Mouse (Mus musculus) gastrocnemius, postnatal 14 days (tissue): ENCODE results near the gene Carmil3. TPM values are rescaled to one million over a fixed set of nuclear protein-coding genes. Genes with fewer than 3 reads are reported as not detected.

ENCODE experiments used
- DNase-seq: peaks from one replicate; pipeline ENCODE4 v3.0.0; 2021; ENCODE audit warnings: mixed read lengths
- intact Hi-C: fragments of 180-260 bp; cut with DNase I; formaldehyde crosslinking; loops from one replicate; pipeline ENCODE4 v1.15.1; 2025; ENCODE audit warnings: low total_unique reads
- total RNA-seq, 2 experiments: library from RNA; stranded (reverse); gene quantifications; 2 replicates each; pipeline ENCODE4 v1.2.3; 2021

The Carmil3 gene
- total RNA-seq, 2 experiments from 2014 or later, result 0.74 to 1.3 TPM

GRCm38 (mm10) chr14:55536116-55536745, 45.8 kb downstream of the Carmil3 start:
- intact Hi-C loops, result loop anchor here (5.0 kb wide), 1 partner anchor 39 kb away; no protein-coding TSS in a partner anchor
- DNase-seq, result peak; percentile 41

GRCm38 (mm10) chr14:55540067-55540786, 49.8 kb downstream of the Carmil3 start, which contains the start of gene Pck2:
Gene Pck2 (plus strand): TSS chr14:55540266.
- peak; percentile 90 for DNase-seq
- intact Hi-C loops, result no loop called here

- peak; percentile 86 for DNase-seq
- intact Hi-C loops, result no loop called here
Measured at GRCm38 (mm10) chr14:55540787-55541321, 50.4 kb downstream of the Carmil3 start.

- DNase-seq, result no peak
- intact Hi-C loops, result no loop called here
Measured at GRCm38 (mm10) chr14:55542268-55542667, 51.8 kb downstream of the Carmil3 start.

GRCm38 (mm10) chr14:55544334-55544733, 53.9 kb downstream of the Carmil3 start:
- DNase-seq, result no peak
- intact Hi-C loops, result no loop called here

GRCm38 (mm10) chr14:55550191-55550590, 59.7 kb downstream of the Carmil3 start:
- no peak for DNase-seq
- intact Hi-C loops, result no loop called here

- intact Hi-C loops, result no loop called here
- DNase-seq, result no peak
Measured at GRCm38 (mm10) chr14:55551347-55551746, 60.9 kb downstream of the Carmil3 start.

GRCm38 (mm10) chr14:55551794-55552193, 61.3 kb downstream of the Carmil3 start:
- intact Hi-C loops, result no loop called here

GRCm38 (mm10) chr14:55554635-55555034, 64.2 kb downstream of the Carmil3 start:
- intact Hi-C loops, result no loop called here
- DNase-seq, result no peak

More at GRCm38 (mm10) chr14:55551794-55552193, 61.3 kb downstream of the Carmil3 start:
- no peak for DNase-seq

- intact Hi-C loops, result loop anchor here (2.0 kb wide), 1 partner anchor 57 kb away; no protein-coding TSS in a partner anchor
- DNase-seq, result no peak
Measured at GRCm38 (mm10) chr14:55555788-55556187, 65.3 kb downstream of the Carmil3 start.

- DNase-seq, result peak; percentile 81
- intact Hi-C loops, result loop anchor here (2.0 kb wide), 1 partner anchor 58 kb away; no protein-coding TSS in a partner anchor
Measured at GRCm38 (mm10) chr14:55557003-55557402, 66.6 kb downstream of the Carmil3 start.

- intact Hi-C loops, result loop anchor here (2.0 kb wide), 1 partner anchor 59 kb away; no protein-coding TSS in a partner anchor
- no peak for DNase-seq
Measured at GRCm38 (mm10) chr14:55557587-55557986, 67.1 kb downstream of the Carmil3 start.

Other genes with a start within 250 kb of the Carmil3 start
- gene Dhrs4, start 11.9 kb upstream of the Carmil3 start, total RNA-seq, result 10 to 100 TPM; 30.5 to 40.5 TPM
- gene Cpne6, start 19.8 kb downstream of the Carmil3 start, total RNA-seq, result under 1 TPM in 1 of 2 experiments, not detected in 1; 0.16 TPM
- gene Nrl, start 34.3 kb downstream of the Carmil3 start, total RNA-seq, result not detected
- 10 to 100 TPM; 11.5 to 13.8 TPM for gene Pck2, start 49.6 kb downstream of the Carmil3 start, total RNA-seq
- gene Dcaf11, start 69.4 kb downstream of the Carmil3 start, total RNA-seq, result 10 to 100 TPM; 76.5 to 87.8 TPM
- gene A730061H03Rik, start 69.8 kb downstream of the Carmil3 start, total RNA-seq, result not detected
- 100 to 1,000 TPM; 415 to 455 TPM for gene Fitm1, start 85.0 kb downstream of the Carmil3 start, total RNA-seq
- gene Psme1, start 87.5 kb downstream of the Carmil3 start, total RNA-seq, result 10 to 100 TPM; 48.3 to 49.7 TPM
- 10 to 100 TPM; 38.6 to 39.4 TPM for gene Emc9, start 94.7 kb downstream of the Carmil3 start, total RNA-seq
- gene Psme2, start 100.5 kb downstream of the Carmil3 start, total RNA-seq, result 10 to 100 TPM; 57.5 to 63.2 TPM
- 10 to 100 TPM in 1 of 2 experiments, 1 to 10 TPM in 1; 9.4 to 11.7 TPM for gene Rnf31, start 101.1 kb downstream of the Carmil3 start, total RNA-seq
- gene Irf9, start 112.9 kb downstream of the Carmil3 start, total RNA-seq, result 1 to 10 TPM; 3.9 to 4.8 TPM
- under 1 TPM; 0.53 to 0.72 TPM for gene Rec8, start 127.4 kb downstream of the Carmil3 start, total RNA-seq
- gene Ipo4, start 145.3 kb downstream of the Carmil3 start, total RNA-seq, result 10 to 100 TPM; 52.5 to 62.0 TPM
- under 1 TPM; 0.27 to 0.96 TPM for gene Gm49378, start 147.2 kb downstream of the Carmil3 start, total RNA-seq
- gene Tm9sf1, start 153.2 kb downstream of the Carmil3 start, total RNA-seq, result 10 to 100 TPM; 21.5 TPM
- gene Tssk4, start 159.5 kb downstream of the Carmil3 start, total RNA-seq, result under 1 TPM; 0.12 to 0.49 TPM
- gene Mdp1, start 169.9 kb downstream of the Carmil3 start, total RNA-seq, result 10 to 100 TPM; 17.8 to 19.7 TPM
- 1 to 10 TPM; 4.0 to 4.3 TPM for gene Gmpr2, start 181.3 kb downstream of the Carmil3 start, total RNA-seq
- 100 to 1,000 TPM; 200 to 201 TPM for gene Nedd8, start 181.5 kb downstream of the Carmil3 start, total RNA-seq
- 10 to 100 TPM; 10.3 to 11.2 TPM for gene Tinf2, start 191.2 kb downstream of the Carmil3 start, total RNA-seq
- under 1 TPM; 0.16 to 0.35 TPM for gene Tgm1, start 223.3 kb downstream of the Carmil3 start, total RNA-seq
- 1 to 10 TPM; 8.2 to 9.3 TPM for gene Rabggta, start 231.6 kb downstream of the Carmil3 start, total RNA-seq